Mouse (Mus musculus) erythroblast, embryonic 14.5 days (primary cell): ENCODE results near the gene Slco4a1.

Experiments used
- GATA1 ChIP-seq: IDR thresholded peaks from 2 replicates; pipeline ENCODE4 v1.6.1; 2012; ENCODE audit warnings: low read length, inconsistent platforms, mixed read lengths
- TAL1 ChIP-seq: IDR thresholded peaks from 3 replicates; pipeline ENCODE4 v1.6.1; 2012; ENCODE audit warnings: low read length, inconsistent platforms, mixed read lengths

DNA sequence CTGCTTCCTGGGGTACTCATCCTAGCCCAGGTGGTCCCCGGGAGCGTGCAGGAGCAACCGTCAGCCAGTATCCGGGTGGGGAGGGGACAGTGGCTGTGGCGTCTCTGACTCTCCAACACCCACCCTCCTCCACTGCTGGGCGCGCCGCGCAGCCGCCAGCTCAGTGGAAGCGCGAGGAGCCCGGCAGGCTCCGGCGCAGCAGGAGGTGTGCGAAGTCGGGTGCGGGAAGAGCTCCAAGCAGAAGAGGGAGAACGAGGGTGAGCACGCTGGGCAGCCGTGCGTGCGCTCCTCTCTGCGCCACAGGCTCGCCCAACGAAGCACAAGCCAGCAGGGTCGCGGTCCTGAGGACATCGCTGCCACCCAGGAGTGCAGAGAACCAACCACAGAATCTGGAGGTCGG, 43.7 kb downstream of the Slco4a1 start, which contains the start of gene Ntsr1:
- TF ChIP-seq GATA1 (no peak), TAL1 (no peak)
